Mouse (Mus musculus) lung, postnatal 0 days (tissue): Measurements from ENCODE around the gene Eci2. TPM values are rescaled to one million over a fixed set of nuclear protein-coding genes. Genes with fewer than 3 reads are reported as not detected.
A peak's percentile ranks its signal among the peaks of the same experiment; 100 is the strongest.

Experiments used
- ATAC-seq: fragments of 200-750 bp; cut with Nextera tagmentation; 2 replicates; pipeline ENCODE4 v1.8.0; 2017; ENCODE audit warnings: moderate library complexity
- DNase-seq: peaks from one replicate; pipeline ENCODE4 v3.0.0-alpha.2; 2016; ENCODE audit warnings: low spot score
- H3K27ac ChIP-seq: fragments of 300-500 bp; sonication (generic); 2 replicates; pipeline ENCODE4 v1.5.1; 2014; ENCODE audit warnings: antibody characterized with exemption, mild to moderate bottlenecking, low read length, mixed read lengths
- H3K27me3 ChIP-seq: fragments of 300-500 bp; sonication (generic); replicated peaks from 2 replicates; pipeline ENCODE4 v1.6.1; 2014; ENCODE audit warnings: low read length, mixed read lengths; ENCODE audit not compliant: insufficient read depth
- H3K36me3 ChIP-seq: fragments of 300-500 bp; sonication (generic); 2 replicates; pipeline ENCODE4 v1.6.1; 2014; ENCODE audit warnings: low read length, mixed read lengths; ENCODE audit not compliant: insufficient read depth
- H3K4me1 ChIP-seq: fragments of 300-500 bp; sonication (generic); 2 replicates; pipeline ENCODE4 v1.6.1; 2014; ENCODE audit warnings: antibody characterized with exemption, low read depth, low read length, mixed read lengths; ENCODE audit not compliant: insufficient read depth
- H3K4me2 ChIP-seq: fragments of 300-500 bp; sonication (generic); replicated peaks from 2 replicates; pipeline ENCODE4 v1.6.1; 2014; ENCODE audit warnings: low read depth, mild to moderate bottlenecking, low read length, moderate library complexity, mixed read lengths
- H3K4me3 ChIP-seq: fragments of 300-500 bp; sonication (generic); 2 replicates; pipeline ENCODE4 v1.5.1; 2014; ENCODE audit warnings: low read depth, low read length
- H3K9ac ChIP-seq: fragments of 300-500 bp; sonication (generic); replicated peaks from 2 replicates; pipeline ENCODE4 v1.6.1; 2014; ENCODE audit warnings: low read depth, mild to moderate bottlenecking
- H3K9me3 ChIP-seq: fragments of 300-500 bp; sonication (generic); 2 replicates; pipeline ENCODE4 v1.6.1; 2016; ENCODE audit warnings: low read length, mixed read lengths
- CTCF ChIP-seq: IDR thresholded peaks from 2 replicates; pipeline ENCODE4 v1.5.1; 2016; ENCODE audit warnings: antibody characterized with exemption, mild to moderate bottlenecking
- EP300 ChIP-seq: IDR thresholded peaks from 2 replicates; pipeline ENCODE4 v1.6.1; 2016; ENCODE audit warnings: antibody characterized with exemption, mild to moderate bottlenecking, control low read depth
- WGBS: fragments of 180-500 bp; shearing (Covaris S2); extraction: QIAGEN DNeasy Blood & Tissue Kit; methylation state at CpG from one replicate; pipeline ENCODE4 v1.1.7; 2014; 5-methylcytosine and 5-hydroxymethylcytosine counted together
- polyA plus RNA-seq: library from polyadenylated mRNA; unstranded; fragments of >200 nt; fragmentation: Nextera tagmentation; extraction: Ambion mirVana; gene quantifications from 2 replicates; pipeline ENCODE4 v1.2.1, GENCODE M21; 2015

Gene Eci2
- polyA plus RNA-seq: 133 and 150 TPM in 2 replicates

DNA sequence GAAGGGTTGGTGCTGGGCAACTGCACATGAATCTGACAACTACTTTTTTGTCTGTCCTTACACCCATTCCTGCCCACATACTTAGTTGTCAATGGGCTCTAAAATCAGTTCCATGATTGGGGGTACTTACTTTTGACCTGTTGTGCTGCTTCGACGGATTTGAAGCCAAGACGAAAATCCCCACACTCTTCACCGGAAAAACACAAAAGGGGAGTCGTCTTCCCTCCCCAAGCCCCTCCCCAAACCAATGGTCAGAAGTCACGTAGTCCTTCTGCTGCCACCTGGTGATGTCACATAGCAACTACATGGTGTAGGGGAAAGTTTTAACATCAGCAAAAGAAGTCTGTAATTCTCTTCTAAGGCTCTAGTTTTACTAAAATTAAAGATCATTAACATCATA lies at the start of gene Eci2:
Gene Eci2, minus strand, starts transcription at position 218 of the 400 bp plus-strand sequence.
- Histone ChIP-seq H3K27ac (no peak within 1 kb of the TSS), H3K4me1 (no peaks in the 10 kb centered on the region), H3K27me3 (no peaks in the 10 kb centered on the region), H3K9me3 (no peaks in the 10 kb centered on the region), H3K4me3 (peak within 1 kb of the TSS; percentile 19), H3K4me2 (peak within 1 kb of the TSS; percentile 41), H3K36me3 (no peaks in the 10 kb centered on the region), H3K9ac (no peak within 1 kb of the TSS)
- WGBS: 4% methylated on average over 6 of the region's 6 CpGs
- peak; percentile 83 for TF ChIP-seq CTCF
- TF ChIP-seq EP300: no peak
- DNase-seq (peak; percentile 72), ATAC-seq (peak; percentile 40; the same call in 1 of the 2 replicates)

DNA sequence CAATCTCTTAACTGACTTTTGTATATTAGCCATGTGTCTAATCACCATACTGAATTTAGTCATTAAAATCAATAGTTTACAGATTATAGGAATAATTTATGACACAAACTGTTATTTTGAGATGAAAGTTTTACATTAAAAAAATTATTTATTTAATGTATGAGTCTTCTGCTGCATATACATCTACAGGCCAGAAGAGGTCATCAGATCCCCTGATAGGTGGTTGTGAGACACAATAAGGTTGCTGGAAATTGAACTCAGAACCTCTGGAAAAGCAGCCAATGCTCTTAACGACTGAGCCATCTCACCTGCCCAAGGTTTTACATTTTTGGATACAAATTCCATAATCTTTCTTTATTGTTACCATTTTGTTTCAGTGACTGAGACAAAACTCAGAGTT lies 48.0 kb upstream of the Eci2 start:
- no peaks in the 10 kb centered on the region for H3K4me1 ChIP-seq
- no peak for ATAC-seq
- 42% methylated on average over 1 of the region's 1 CpGs for WGBS
- no peak overlapping the region for H3K27ac ChIP-seq
- H3K4me3 ChIP-seq: no peak overlapping the region
- no peak overlapping the region for H3K9ac ChIP-seq
- TF ChIP-seq CTCF (no peak), EP300 (no peak)
- no peak for DNase-seq
- H3K36me3 ChIP-seq: no peaks in the 10 kb centered on the region
- no peak overlapping the region for H3K4me2 ChIP-seq
- no peaks in the 10 kb centered on the region for H3K9me3 ChIP-seq
- H3K27me3 ChIP-seq: no peaks in the 10 kb centered on the region

DNA sequence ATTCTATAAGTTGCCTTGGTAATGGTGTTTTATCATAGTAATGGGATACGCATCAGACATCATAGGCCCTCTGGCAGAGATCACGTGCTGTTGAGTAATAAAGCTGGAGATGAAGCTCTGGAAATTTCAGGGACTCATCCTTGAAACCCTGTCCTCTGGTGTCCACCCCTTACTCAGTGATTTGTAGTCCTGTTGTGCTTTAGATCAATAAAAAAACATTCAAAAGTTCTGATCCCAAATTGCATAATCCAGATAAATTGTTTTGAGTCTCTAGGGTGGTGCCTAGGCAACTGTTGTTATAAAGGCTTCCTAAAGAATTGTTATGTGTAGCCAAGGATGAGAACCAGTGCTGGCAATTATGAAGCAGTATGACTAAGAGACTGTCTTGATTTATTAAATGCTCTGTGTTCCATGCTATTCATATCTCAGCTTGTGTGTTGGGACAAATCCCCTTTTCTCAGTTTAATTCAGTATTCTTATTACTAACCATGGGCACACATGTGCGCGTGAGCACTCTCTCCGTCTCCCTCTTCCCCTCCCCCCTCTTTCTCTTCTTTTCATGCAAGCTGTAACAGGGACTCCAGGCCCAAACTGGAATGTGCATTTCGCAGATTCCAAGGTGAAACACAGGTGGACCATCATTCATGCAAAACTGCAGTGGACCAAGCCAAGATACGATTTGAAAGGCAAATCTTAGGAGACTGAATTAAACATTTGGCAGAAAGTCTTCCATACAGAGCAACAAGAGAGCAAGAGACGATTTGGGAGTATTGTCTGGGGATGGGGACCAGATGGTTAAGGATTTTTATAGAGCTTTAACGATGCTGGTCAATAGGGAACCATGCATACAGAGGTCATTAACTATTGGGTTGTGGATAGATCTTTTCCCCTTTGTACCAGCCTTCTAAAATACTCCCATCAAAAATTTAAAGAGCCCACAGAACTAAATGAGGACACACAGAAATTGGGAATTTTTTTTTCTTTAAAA lies 43.9 kb upstream of the Eci2 start:
- Histone ChIP-seq H3K9me3 (no peaks in the 10 kb centered on the region), H3K27ac (no peak overlapping the region), H3K4me1 (no peaks in the 10 kb centered on the region), H3K4me2 (no peak overlapping the region), H3K27me3 (no peaks in the 10 kb centered on the region), H3K9ac (no peak overlapping the region), H3K4me3 (no peak overlapping the region), H3K36me3 (no peaks in the 10 kb centered on the region)
- no peak for ATAC-seq
- no peak for DNase-seq
- 80% methylated on average over 9 of the region's 9 CpGs for WGBS
- TF ChIP-seq EP300: no peak
- TF ChIP-seq CTCF: no peak

DNA sequence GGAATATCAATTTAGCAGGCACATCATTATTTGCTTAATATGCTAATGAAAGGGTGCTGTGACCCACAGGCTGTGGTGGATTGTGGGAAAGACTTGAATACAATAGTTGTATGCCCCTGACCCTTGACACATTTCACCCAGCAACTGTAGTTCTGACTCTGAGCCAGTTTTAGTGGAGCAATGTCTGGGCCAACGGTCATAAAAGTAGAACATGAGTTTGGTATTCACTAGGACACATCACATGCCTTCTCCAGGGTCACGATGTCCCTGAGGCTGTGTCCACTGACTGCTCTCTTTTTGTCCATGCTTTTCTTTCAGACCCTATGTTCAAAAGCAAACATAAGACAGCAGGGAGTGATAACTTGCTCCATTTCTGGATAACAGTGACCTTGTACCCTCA lies 40.2 kb upstream of the Eci2 start:
- Histone ChIP-seq H3K9me3 (no peaks in the 10 kb centered on the region), H3K27ac (no peak overlapping the region), H3K36me3 (no peaks in the 10 kb centered on the region), H3K27me3 (no peaks in the 10 kb centered on the region), H3K4me2 (no peak overlapping the region), H3K4me3 (no peak overlapping the region), H3K9ac (no peak overlapping the region), H3K4me1 (no peaks in the 10 kb centered on the region)
- WGBS: 69% methylated on average over 2 of the region's 2 CpGs
- TF ChIP-seq EP300 (no peak), CTCF (no peak)
- ATAC-seq: no peak
- DNase-seq: peak; percentile 18

DNA sequence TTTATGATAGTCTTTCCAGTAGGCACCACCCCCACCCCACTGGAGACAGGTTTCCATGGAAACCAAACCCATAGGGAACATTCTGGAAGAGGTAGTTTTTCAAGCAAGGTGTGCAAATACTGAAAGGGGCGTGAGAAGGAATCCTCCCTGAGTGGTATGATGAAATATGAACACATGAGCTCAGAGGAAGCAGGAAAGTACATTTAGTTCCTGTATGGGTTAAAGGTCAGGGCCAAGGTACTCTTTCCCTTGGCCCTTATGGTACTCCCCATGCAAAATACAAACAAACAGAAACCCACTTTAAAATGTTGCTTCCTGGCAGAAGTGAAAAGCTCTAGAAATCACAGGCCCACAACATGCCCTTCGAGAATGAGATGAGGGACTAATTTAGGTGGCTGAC lies 39.1 kb upstream of the Eci2 start:
- H3K36me3 ChIP-seq: no peaks in the 10 kb centered on the region
- no peak overlapping the region for H3K4me2 ChIP-seq
- H3K4me3 ChIP-seq: no peak overlapping the region
- DNase-seq (peak; percentile 84), ATAC-seq (peak; percentile 89)
- TF ChIP-seq CTCF: no peak
- TF ChIP-seq EP300: peak; percentile 86
- H3K9ac ChIP-seq: no peak overlapping the region
- no peaks in the 10 kb centered on the region for H3K9me3 ChIP-seq
- WGBS: 31% methylated on average over 2 of the region's 2 CpGs
- no peaks in the 10 kb centered on the region for H3K4me1 ChIP-seq
- 0 out of 2 replicates have a peak overlapping the region, but pooled peaks have one; percentile 26 for H3K27ac ChIP-seq
- H3K27me3 ChIP-seq: no peaks in the 10 kb centered on the region

DNA sequence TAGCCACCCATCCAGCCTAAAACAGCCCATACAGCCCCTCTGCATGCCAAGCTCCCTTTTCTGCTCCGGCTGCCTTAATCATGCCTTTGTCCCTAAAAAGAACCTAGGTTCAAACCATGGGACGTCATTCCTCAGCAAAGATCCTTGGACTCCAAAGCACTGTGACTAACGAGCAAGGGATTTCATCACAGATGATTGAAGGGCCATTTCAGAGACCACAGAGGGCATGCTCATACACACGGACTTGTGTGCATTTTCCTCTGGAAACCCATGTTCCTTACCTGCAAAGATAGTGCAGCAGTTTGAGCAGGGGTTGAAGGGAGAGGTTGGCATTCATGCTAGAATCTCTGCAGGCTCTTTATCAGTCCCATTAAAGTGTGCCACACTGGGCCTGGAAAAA lies 37.5 kb upstream of the Eci2 start:
- Histone ChIP-seq H3K9me3 (no peaks in the 10 kb centered on the region), H3K4me1 (no peaks in the 10 kb centered on the region), H3K9ac (no peak overlapping the region), H3K27ac (no peak overlapping the region), H3K4me2 (no peak overlapping the region), H3K27me3 (no peaks in the 10 kb centered on the region), H3K36me3 (no peaks in the 10 kb centered on the region), H3K4me3 (no peak overlapping the region)
- DNase-seq (peak; percentile 34), ATAC-seq (no peak)
- TF ChIP-seq CTCF: no peak
- TF ChIP-seq EP300: no peak
- 63% methylated on average over 4 of the region's 4 CpGs for WGBS
